Mouse (Mus musculus) heart, embryonic 13.5 days (tissue): Measurements from ENCODE around the gene Ttc17. TPM values are rescaled to one million over a fixed set of nuclear protein-coding genes. Genes with fewer than 3 reads are reported as not detected.
A peak's percentile ranks its signal among the peaks of the same experiment; 100 is the strongest.

ENCODE experiments used
- ATAC-seq: fragments of 200-750 bp; cut with Nextera tagmentation; 2 replicates; pipeline ENCODE4 v1.8.0; 2017; ENCODE audit warnings: moderate TSS enrichment; ENCODE audit not compliant: insufficient number of reproducible peaks, low FRiP score, low TSS enrichment; ENCODE audit errors: extremely low read depth
- H3K27ac ChIP-seq: fragments of 300-500 bp; sonication (generic); replicated peaks from 2 replicates; pipeline ENCODE4 v1.5.1; 2015; ENCODE audit warnings: moderate library complexity, mild to moderate bottlenecking, inconsistent platforms
- H3K27me3 ChIP-seq: fragments of 300-500 bp; sonication (generic); replicated peaks from 2 replicates; pipeline ENCODE4 v1.6.1; 2015; ENCODE audit warnings: mild to moderate bottlenecking, inconsistent platforms
- H3K36me3 ChIP-seq: fragments of 300-500 bp; sonication (generic); 2 replicates; pipeline ENCODE4 v1.6.1; 2015; ENCODE audit warnings: mild to moderate bottlenecking, inconsistent platforms
- H3K4me1 ChIP-seq: fragments of 300-500 bp; sonication (generic); 2 replicates; pipeline ENCODE4 v1.6.1; 2015; ENCODE audit warnings: inconsistent platforms
- H3K4me2 ChIP-seq: fragments of 300-500 bp; sonication (generic); 2 replicates; pipeline ENCODE4 v1.6.1; 2015; ENCODE audit warnings: inconsistent platforms, mild to moderate bottlenecking, moderate library complexity
- H3K4me3 ChIP-seq: fragments of 300-500 bp; sonication (generic); 2 replicates; pipeline ENCODE4 v1.5.1; 2015; ENCODE audit warnings: moderate library complexity, mild to moderate bottlenecking, inconsistent platforms
- H3K9ac ChIP-seq: fragments of 300-500 bp; sonication (generic); 2 replicates; pipeline ENCODE4 v1.6.1; 2015; ENCODE audit warnings: inconsistent platforms, mild to moderate bottlenecking, moderate library complexity
- H3K9me3 ChIP-seq: fragments of 300-500 bp; sonication (generic); 2 replicates; pipeline ENCODE4 v1.6.1; 2016; ENCODE audit warnings: inconsistent platforms
- WGBS: fragments of 180-500 bp; shearing (Covaris S2); methylation state at CpG from one replicate; pipeline ENCODE4 v1.1.7; 2015; ENCODE audit warnings: mixed read lengths; 5-methylcytosine and 5-hydroxymethylcytosine counted together
- polyA plus RNA-seq: library from polyadenylated mRNA; unstranded; fragments of >200 nt; fragmentation: Nextera tagmentation; extraction: Ambion mirVana; gene quantifications from 2 replicates; pipeline ENCODE4 v1.2.1, GENCODE M21; 2015

Gene Ttc17
- polyA plus RNA-seq, 1 experiment from 2014 or later, result 14.9 TPM

DNA sequence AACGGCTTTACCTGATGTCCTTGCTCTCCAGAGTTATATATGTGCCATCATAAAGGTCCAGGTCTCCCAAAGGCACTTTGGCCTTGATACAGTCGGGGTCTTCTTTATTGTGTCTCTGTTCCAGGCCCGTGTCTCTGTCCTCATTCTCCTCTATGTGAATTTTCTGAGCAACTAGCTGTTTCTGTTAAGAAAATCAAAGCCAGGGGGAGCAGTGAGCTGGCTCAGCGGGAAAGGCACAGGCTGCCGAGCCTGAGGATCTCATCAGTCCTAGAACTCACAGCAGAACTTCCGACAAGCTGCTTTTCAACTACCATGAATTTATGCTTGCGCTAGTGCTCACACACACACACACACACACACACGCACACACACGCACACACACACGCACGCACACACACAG, 27.8 kb downstream of the Ttc17 start:
- Histone ChIP-seq H3K4me2 (no peak overlapping the region), H3K4me1 (no peaks in the 10 kb centered on the region), H3K9me3 (no peaks in the 10 kb centered on the region), H3K27me3 (no peaks in the 10 kb centered on the region), H3K4me3 (no peak overlapping the region), H3K27ac (no peak overlapping the region), H3K36me3 (peaks cover 75% of the 10 kb centered on the region), H3K9ac (no peak overlapping the region)
- 78% methylated on average over 11 of the region's 11 CpGs for WGBS
- no peak for ATAC-seq

- H3K27ac ChIP-seq, result no peak overlapping the region
- 75% methylated on average over 6 of the region's 6 CpGs for WGBS
- no peak overlapping the region for H3K4me3 ChIP-seq
- peaks cover 97% of the 10 kb centered on the region for H3K36me3 ChIP-seq
- no peak overlapping the region for H3K4me2 ChIP-seq
- no peak overlapping the region for H3K9ac ChIP-seq
- H3K4me1 ChIP-seq, result no peaks in the 10 kb centered on the region
- H3K27me3 ChIP-seq, result no peaks in the 10 kb centered on the region
- no peak for ATAC-seq
- H3K9me3 ChIP-seq, result no peaks in the 10 kb centered on the region
Measured at GRCm38 (mm10) chr2:94371093-94371492, 35.4 kb downstream of the Ttc17 start.

DNA sequence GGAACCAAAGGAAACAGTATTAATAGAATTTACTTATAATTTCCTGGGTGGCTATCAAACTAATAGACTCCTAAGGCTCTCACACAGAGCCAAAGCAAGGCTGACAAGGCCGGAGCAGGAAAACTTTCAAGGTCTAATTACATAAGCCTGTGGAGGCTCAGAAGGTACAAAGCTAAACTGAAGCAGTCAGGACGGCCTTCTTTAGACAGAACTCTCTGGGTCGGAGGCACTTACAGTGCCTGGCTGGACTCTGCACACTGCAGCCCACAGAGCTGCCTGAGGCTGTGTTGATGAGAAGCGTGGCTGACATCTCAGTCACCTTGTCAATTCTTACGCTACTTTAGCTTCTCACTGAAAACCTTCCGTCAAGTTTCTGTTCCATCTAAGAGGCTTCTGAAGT, 42.7 kb downstream of the Ttc17 start:
- no peak overlapping the region for H3K4me2 ChIP-seq
- no peak overlapping the region for H3K27ac ChIP-seq
- WGBS, result 81% methylated on average over 6 of the region's 6 CpGs
- H3K9ac ChIP-seq, result no peak overlapping the region
- H3K4me1 ChIP-seq, result no peaks in the 10 kb centered on the region
- peaks cover 7% of the 10 kb centered on the region; the same call in 1 of the 2 replicates for H3K9me3 ChIP-seq
- H3K27me3 ChIP-seq, result no peaks in the 10 kb centered on the region
- peaks cover 94% of the 10 kb centered on the region for H3K36me3 ChIP-seq
- H3K4me3 ChIP-seq, result no peak overlapping the region
- ATAC-seq, result no peak

DNA sequence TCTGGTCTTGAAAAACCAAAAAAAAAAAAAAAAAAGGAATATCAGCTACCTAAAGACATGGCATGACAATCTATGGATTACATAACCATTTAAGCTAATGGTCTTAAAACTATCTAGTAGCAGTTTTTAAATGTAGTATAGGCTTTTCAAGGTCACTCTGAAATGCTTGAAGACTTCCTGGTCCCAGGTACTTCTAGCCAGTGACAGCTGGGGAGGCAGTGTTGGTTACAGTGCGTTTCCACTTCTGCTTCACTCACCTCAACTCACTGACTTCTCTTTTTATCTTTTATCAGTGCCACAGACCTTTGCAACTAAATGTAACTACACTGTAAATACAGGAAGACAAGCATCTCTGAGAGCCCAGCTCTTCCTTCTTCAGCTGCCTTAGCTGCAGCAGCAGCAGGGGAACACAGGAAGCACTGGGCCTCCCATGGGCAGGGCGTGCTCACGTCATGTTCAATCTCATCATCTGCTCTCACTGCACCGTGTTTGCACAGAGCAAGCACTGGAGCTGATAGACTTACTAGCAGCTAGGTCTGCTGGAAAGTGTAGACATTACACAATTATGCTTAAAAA, 46.0 kb downstream of the Ttc17 start:
- no peak overlapping the region for H3K9ac ChIP-seq
- peaks cover 7% of the 10 kb centered on the region; the same call in 1 of the 2 replicates for H3K9me3 ChIP-seq
- no peaks in the 10 kb centered on the region for H3K27me3 ChIP-seq
- no peak overlapping the region for H3K4me2 ChIP-seq
- whole genome bisulfite sequencing, result 54% methylated on average over 4 of the region's 4 CpGs
- no peak overlapping the region for H3K27ac ChIP-seq
- peaks cover 96% of the 10 kb centered on the region for H3K36me3 ChIP-seq
- no peaks in the 10 kb centered on the region for H3K4me1 ChIP-seq
- no peak overlapping the region for H3K4me3 ChIP-seq
- no peak for ATAC-seq

DNA sequence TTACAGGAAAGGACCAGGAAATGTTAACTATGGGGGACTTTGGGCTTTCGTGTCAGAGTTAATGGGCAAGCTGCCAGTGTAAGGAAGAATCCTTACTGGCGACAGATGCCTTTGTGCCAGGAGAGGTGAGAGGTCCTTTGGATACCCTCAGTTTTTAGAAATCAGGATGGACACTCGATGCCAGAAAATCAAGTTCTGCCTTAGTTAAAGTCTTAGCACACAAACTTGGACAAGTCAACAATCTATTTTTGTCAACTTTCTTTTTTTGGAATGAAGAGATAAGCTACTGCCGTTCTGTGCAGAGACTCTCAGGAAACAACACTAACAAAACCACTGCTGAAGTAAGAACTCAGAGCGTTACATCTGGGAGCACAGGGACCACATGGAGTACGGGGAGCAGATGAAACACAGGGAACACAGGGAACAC, 58.3 kb downstream of the Ttc17 start:
- H3K4me2 ChIP-seq, result peak overlapping the region; percentile 29
- WGBS, result 14% methylated on average over 6 of the region's 6 CpGs
- H3K4me3 ChIP-seq, result no peak overlapping the region
- peak overlapping the region; percentile 80 for H3K27ac ChIP-seq
- peaks cover 53% of the 10 kb centered on the region for H3K4me1 ChIP-seq
- H3K27me3 ChIP-seq, result no peaks in the 10 kb centered on the region
- no peak for ATAC-seq
- no peak overlapping the region for H3K9ac ChIP-seq
- H3K9me3 ChIP-seq, result no peaks in the 10 kb centered on the region
- H3K36me3 ChIP-seq, result peaks cover 30% of the 10 kb centered on the region

- H3K9ac ChIP-seq, result no peak overlapping the region
- 52% methylated on average over 5 of the region's 5 CpGs for WGBS
- H3K36me3 ChIP-seq, result peaks cover 33% of the 10 kb centered on the region
- H3K9me3 ChIP-seq, result no peaks in the 10 kb centered on the region
- ATAC-seq, result no peak
- H3K27me3 ChIP-seq, result no peaks in the 10 kb centered on the region
- H3K4me2 ChIP-seq, result no peak overlapping the region
- H3K4me3 ChIP-seq, result no peak overlapping the region
- H3K4me1 ChIP-seq, result peaks cover 53% of the 10 kb centered on the region
- peak overlapping the region; percentile 80 for H3K27ac ChIP-seq
Measured at GRCm38 (mm10) chr2:94346746-94347145, 59.7 kb downstream of the Ttc17 start.

GRCm38 (mm10) chr2:94344624-94345023, 61.9 kb downstream of the Ttc17 start:
- Histone ChIP-seq H3K4me3 (no peak overlapping the region), H3K4me1 (peaks cover 55% of the 10 kb centered on the region), H3K27ac (peak overlapping the region; percentile 56), H3K36me3 (peaks cover 42% of the 10 kb centered on the region), H3K9me3 (no peaks in the 10 kb centered on the region), H3K27me3 (no peaks in the 10 kb centered on the region), H3K4me2 (no peak overlapping the region), H3K9ac (no peak overlapping the region)
- no peak for ATAC-seq
- 80% methylated on average over 4 of the region's 4 CpGs for WGBS

DNA sequence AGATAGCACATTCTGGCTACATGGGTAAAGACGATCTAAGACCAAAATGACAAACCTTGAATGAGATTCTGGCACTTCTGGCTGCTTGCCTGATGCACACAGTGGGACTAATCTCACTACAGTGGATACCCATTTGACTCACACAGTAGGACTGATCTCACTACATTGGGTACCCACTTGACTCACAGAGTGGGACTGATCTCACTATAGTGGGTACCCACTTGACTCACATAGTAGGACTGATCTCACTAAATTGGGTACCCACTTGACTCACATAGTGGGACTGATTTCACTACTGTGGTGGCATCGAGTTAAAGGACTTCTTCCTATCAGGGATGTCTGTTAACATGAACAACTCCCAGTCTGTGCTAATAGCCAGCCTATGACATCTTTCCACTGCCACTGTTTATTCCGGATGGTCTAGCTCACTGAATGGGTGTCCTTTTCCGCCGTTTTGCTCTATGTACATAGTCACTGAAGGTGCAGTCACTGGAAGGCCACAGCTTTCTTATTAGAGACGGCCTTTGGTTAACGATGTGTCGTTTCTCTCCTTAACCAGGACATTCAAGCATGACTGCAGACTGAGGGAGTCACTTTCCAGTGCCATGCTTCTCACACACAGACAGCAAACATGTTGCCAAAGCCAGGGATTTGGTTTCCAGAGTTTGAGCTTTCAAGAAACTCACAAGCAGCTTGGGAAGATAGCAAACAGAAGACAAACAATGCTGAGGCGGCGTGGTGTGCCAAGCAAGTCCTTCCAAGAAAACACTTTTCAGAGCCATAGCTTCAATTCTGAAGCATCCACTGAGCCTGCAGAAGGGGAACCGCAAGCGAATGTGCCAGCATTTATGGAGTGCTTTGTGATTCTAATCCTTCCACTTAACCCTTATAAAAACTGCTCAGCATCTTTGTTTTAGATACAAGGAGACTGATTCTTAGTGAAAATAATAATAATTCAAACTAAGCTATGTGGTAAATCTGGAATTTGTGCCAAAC, 62.9 kb downstream of the Ttc17 start:
- Histone ChIP-seq H3K4me3 (no peak overlapping the region), H3K9me3 (no peaks in the 10 kb centered on the region), H3K9ac (no peak overlapping the region), H3K4me1 (peaks cover 54% of the 10 kb centered on the region), H3K27ac (no peak overlapping the region), H3K27me3 (no peaks in the 10 kb centered on the region), H3K4me2 (no peak overlapping the region), H3K36me3 (peaks cover 50% of the 10 kb centered on the region)
- ATAC-seq, result no peak
- 83% methylated on average over 12 of the region's 12 CpGs for WGBS

DNA sequence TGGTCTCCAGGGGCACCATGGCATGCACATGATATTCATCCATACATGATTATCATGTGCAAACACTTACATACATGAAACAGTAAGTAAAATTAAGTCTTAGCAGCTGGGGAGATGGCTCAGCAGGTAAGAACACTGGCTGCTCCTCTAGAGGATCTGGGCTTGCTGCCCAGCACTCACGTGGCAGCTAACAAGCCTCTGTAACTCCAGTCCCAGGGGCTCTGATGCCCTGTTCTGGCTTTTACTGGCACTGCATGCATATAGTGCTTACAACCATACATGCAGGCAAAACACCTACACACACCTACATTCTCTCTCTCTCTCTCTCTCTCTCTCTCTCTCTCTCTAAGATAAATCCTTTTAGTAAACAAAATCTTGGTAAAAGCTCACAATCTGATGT, 65.7 kb downstream of the Ttc17 start:
- WGBS, result 26% methylated on average over 1 of the region's 1 CpGs
- H3K9ac ChIP-seq, result no peak overlapping the region
- H3K4me3 ChIP-seq, result no peak overlapping the region
- peaks cover 65% of the 10 kb centered on the region for H3K36me3 ChIP-seq
- H3K4me1 ChIP-seq, result peaks cover 26% of the 10 kb centered on the region
- no peak for ATAC-seq
- no peak overlapping the region for H3K27ac ChIP-seq
- no peak overlapping the region for H3K4me2 ChIP-seq
- no peaks in the 10 kb centered on the region for H3K9me3 ChIP-seq
- H3K27me3 ChIP-seq, result no peaks in the 10 kb centered on the region

DNA sequence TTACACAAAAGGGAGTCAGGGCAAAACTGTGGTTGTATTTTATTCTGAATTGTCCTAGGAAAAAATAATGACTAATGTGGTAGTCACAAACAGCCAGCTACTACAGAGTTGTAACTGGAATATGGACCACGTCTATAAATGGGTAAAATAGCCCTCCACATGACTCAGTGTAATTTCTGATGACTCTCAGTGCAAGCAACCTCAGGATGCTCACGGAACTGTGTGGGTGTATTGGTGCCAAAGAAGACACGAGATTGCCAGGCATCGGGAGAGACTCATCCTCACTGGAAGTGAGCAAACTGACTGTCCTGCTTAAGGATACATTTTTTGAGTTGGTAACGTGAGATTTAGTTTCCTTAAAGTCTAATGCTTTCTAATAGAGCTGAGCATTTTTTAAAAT, 67.0 kb downstream of the Ttc17 start:
- no peaks in the 10 kb centered on the region for H3K27me3 ChIP-seq
- no peak overlapping the region for H3K4me2 ChIP-seq
- peaks cover 26% of the 10 kb centered on the region for H3K4me1 ChIP-seq
- H3K9me3 ChIP-seq, result no peaks in the 10 kb centered on the region
- H3K27ac ChIP-seq, result no peak overlapping the region
- WGBS, result 89% methylated on average over 5 of the region's 5 CpGs
- no peak overlapping the region for H3K9ac ChIP-seq
- H3K4me3 ChIP-seq, result no peak overlapping the region
- ATAC-seq, result no peak
- peaks cover 66% of the 10 kb centered on the region for H3K36me3 ChIP-seq

DNA sequence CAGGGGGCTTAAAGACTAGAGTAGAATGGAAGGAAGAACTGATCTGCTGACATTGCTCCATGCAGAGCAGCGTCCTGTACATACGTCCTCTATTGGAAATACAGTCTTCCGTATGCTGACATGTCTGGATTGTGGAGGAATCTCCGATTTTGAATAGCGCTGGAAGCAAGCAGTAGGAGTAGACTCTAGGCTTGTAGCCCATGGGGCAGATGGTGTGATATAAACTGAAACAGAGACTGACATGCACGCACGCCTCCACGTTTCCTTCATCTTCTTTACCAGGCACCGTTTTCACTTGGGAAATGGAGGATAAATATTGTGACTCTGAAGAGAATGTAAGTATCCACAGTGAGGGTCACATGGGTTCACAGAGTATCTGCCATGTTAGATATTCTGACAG, 70.2 kb downstream of the Ttc17 start:
- Histone ChIP-seq H3K36me3 (peaks cover 62% of the 10 kb centered on the region), H3K9me3 (no peaks in the 10 kb centered on the region), H3K27me3 (no peaks in the 10 kb centered on the region), H3K9ac (no peak overlapping the region), H3K27ac (no peak overlapping the region), H3K4me2 (no peak overlapping the region), H3K4me3 (no peak overlapping the region), H3K4me1 (peaks cover 29% of the 10 kb centered on the region)
- WGBS, result 94% methylated on average over 9 of the region's 9 CpGs
- no peak for ATAC-seq

DNA sequence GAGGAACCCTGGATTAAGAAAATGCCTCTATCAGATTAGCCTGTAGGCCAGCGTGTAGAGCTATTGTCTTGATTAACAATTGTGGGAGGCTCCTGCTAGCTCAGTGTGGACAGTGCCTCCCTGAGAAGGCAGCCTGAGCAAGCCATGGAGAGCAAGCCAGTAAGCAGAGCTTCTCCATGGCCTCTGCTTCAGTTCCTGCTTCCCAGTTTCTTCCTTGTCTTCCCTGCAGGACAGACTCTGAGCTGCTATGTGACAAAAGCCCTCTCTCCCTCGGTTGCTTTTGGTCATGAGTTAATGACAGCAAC, 71.8 kb downstream of the Ttc17 start:
- H3K27me3 ChIP-seq, result no peaks in the 10 kb centered on the region
- peaks cover 23% of the 10 kb centered on the region for H3K4me1 ChIP-seq
- WGBS, result 38% methylated on average over 2 of the region's 2 CpGs
- no peak for ATAC-seq
- H3K36me3 ChIP-seq, result peaks cover 61% of the 10 kb centered on the region
- H3K27ac ChIP-seq, result peak overlapping the region; percentile 66
- H3K9me3 ChIP-seq, result no peaks in the 10 kb centered on the region
- H3K4me2 ChIP-seq, result no peak overlapping the region
- no peak overlapping the region for H3K4me3 ChIP-seq
- peak overlapping the region; percentile 21; the same call in 1 of the 2 replicates for H3K9ac ChIP-seq
